Comparison of ENCODE assay signal across 26 mouse cellular contexts in genomic region chr13:49096826-49097225, GRCm38 (mm10). TPM values are rescaled to one million over a fixed set of nuclear protein-coding genes. Genes with fewer than 3 reads are reported as not detected.
"Had no signal": no experiment of that assay in that cellular context is flagged by ENCODE, and none has a peak within 500 bp of the region (broad histone marks: within the 10 kb centered on the region; RNA-seq: fewer than 3 reads in every experiment).

No protein-coding gene starts in this region.

- H3K9me3 ChIP-seq: forebrain, embryonic 15.5 days; heart, embryonic 13.5 days; heart, embryonic 15.5 days; hindbrain, embryonic 12.5 days; kidney, embryonic 15.5 days; limb, embryonic 13.5 days; limb, embryonic 15.5 days; liver, embryonic 12.5 days had no signal

- H3K27me3 ChIP-seq: forebrain, embryonic 15.5 days; heart, embryonic 13.5 days; heart, embryonic 15.5 days; hindbrain, embryonic 12.5 days; kidney, embryonic 15.5 days; limb, embryonic 13.5 days; limb, embryonic 15.5 days; liver, embryonic 12.5 days had no signal

- H3K4me3 ChIP-seq: forebrain, embryonic 15.5 days; heart, embryonic 13.5 days; heart, embryonic 15.5 days; hindbrain, embryonic 12.5 days; kidney, embryonic 15.5 days; limb, embryonic 13.5 days; limb, embryonic 15.5 days; liver, embryonic 12.5 days had no signal

- H3K4me1 ChIP-seq: liver, embryonic 12.5 days had no signal

- H3K27ac ChIP-seq: forebrain, embryonic 15.5 days; heart, embryonic 13.5 days; heart, embryonic 15.5 days; hindbrain, embryonic 12.5 days; hindbrain, embryonic 14.5 days; kidney, embryonic 15.5 days; kidney, postnatal 0 days; limb, embryonic 13.5 days; limb, embryonic 15.5 days; liver, embryonic 12.5 days; liver, embryonic 14.5 days had no signal

- ATAC-seq: forebrain, embryonic 15.5 days; forebrain, postnatal 0 days; hindbrain, embryonic 16.5 days; intestine, embryonic 16.5 days; liver, embryonic 12.5 days had no signal

- H3K4me2 ChIP-seq: forebrain, embryonic 15.5 days; heart, embryonic 13.5 days; heart, embryonic 15.5 days; hindbrain, embryonic 12.5 days; hindbrain, embryonic 14.5 days; kidney, embryonic 15.5 days; limb, embryonic 13.5 days; limb, embryonic 15.5 days; liver, embryonic 12.5 days had no signal

- H3K9ac ChIP-seq: forebrain, embryonic 15.5 days; forebrain, postnatal 0 days; heart, embryonic 13.5 days; heart, embryonic 15.5 days; hindbrain, embryonic 12.5 days; hindbrain, embryonic 14.5 days; kidney, embryonic 15.5 days; limb, embryonic 13.5 days; limb, embryonic 15.5 days; liver, embryonic 12.5 days; liver, embryonic 14.5 days had no signal

- H3K36me3 ChIP-seq: heart, embryonic 15.5 days; kidney, embryonic 15.5 days; liver, embryonic 12.5 days had no signal

- DNase-seq: forebrain, postnatal 0 days; gastrocnemius, postnatal 14 days; gastrocnemius, postnatal 36 days; kidney, adult 11 months; kidney, adult 2 months; kidney, adult 9 months; kidney, postnatal 14 days; kidney, postnatal 36 days; layer of hippocampus, adult 9-11 months; layer of hippocampus, postnatal 36 days; left cerebral cortex, postnatal 4 days; lung, adult 18-20 months had no signal

RNA-seq across cellular contexts. Expression of gene Wnk2, which starts 51.0 kb away (rescaled TPM):
- total RNA-seq: hematopoietic stem cell, adult 5-6 weeks had no signal
